Mouse (Mus musculus) lung, postnatal 0 days (tissue): ENCODE data around the gene Vmn2r117.
"Not testable (repeated sequence)": the region's sequence is repeated elsewhere in the genome, so short reads cannot be mapped to it uniquely, and the experiment has no call there.

Experiments
- CTCF ChIP-seq: IDR thresholded peaks from 2 replicates; pipeline ENCODE4 v1.5.1; 2016; ENCODE audit warnings: antibody characterized with exemption, mild to moderate bottlenecking
- EP300 ChIP-seq: IDR thresholded peaks from 2 replicates; pipeline ENCODE4 v1.6.1; 2016; ENCODE audit warnings: antibody characterized with exemption, mild to moderate bottlenecking, control low read depth

- TF ChIP-seq CTCF, EP300: not testable (repeated sequence)
These were observed 43.6 kb upstream of the Vmn2r117 start for GRCm38 (mm10) chr17:23522941-23523732.
